Mouse (Mus musculus) forebrain, embryonic 16.5 days (tissue): ENCODE measurements at regions not wholly inside any gene's neighbourhood (a gene's known extent, or its start where the extent isn't known, plus 50 kb on each side); places are given as distances from the start of the nearest gene placed in this dataset.

ENCODE experiments used
- ATAC-seq: fragments of 200-750 bp; cut with Nextera tagmentation; 2 replicates; pipeline ENCODE4 v1.8.0; 2017; ENCODE audit warnings: mild to moderate bottlenecking, moderate library complexity
- H3K27ac ChIP-seq: fragments of 300-500 bp; sonication (generic); 2 replicates; pipeline ENCODE4 v1.5.1; 2014; ENCODE audit warnings: low read length, control low read depth
- H3K27me3 ChIP-seq: fragments of 300-500 bp; sonication (generic); replicated peaks from 2 replicates; pipeline ENCODE4 v1.6.1; 2014; ENCODE audit warnings: low read length; ENCODE audit not compliant: control insufficient read depth, insufficient read depth
- H3K36me3 ChIP-seq: fragments of 300-500 bp; sonication (generic); 2 replicates; pipeline ENCODE4 v1.6.1; 2014; ENCODE audit not compliant: control insufficient read depth, insufficient read depth
- H3K4me1 ChIP-seq: fragments of 300-500 bp; sonication (generic); replicated peaks from 2 replicates; pipeline ENCODE4 v1.6.1; 2014; ENCODE audit warnings: low read length; ENCODE audit not compliant: control insufficient read depth, insufficient read depth
- H3K4me2 ChIP-seq: fragments of 300-500 bp; sonication (generic); 2 replicates; pipeline ENCODE4 v1.6.1; 2014; ENCODE audit warnings: mild to moderate bottlenecking, low read length, control low read depth
- H3K4me3 ChIP-seq: fragments of 300-500 bp; sonication (generic); replicated peaks from 2 replicates; pipeline ENCODE4 v1.5.1; 2014; ENCODE audit warnings: mild to moderate bottlenecking, low read length, control low read depth
- H3K9ac ChIP-seq: fragments of 300-500 bp; sonication (generic); replicated peaks from 2 replicates; pipeline ENCODE4 v1.6.1; 2014; ENCODE audit warnings: low read depth, low read length, control low read depth
- H3K9me3 ChIP-seq: fragments of 300-500 bp; sonication (generic); 2 replicates; pipeline ENCODE4 v1.6.1; 2016; ENCODE audit warnings: low read length; ENCODE audit not compliant: control insufficient read depth
- WGBS: fragments of 180-500 bp; shearing (Covaris S2); extraction: QIAGEN DNeasy Blood & Tissue Kit; methylation state at CpG from one replicate; pipeline ENCODE4 v1.1.7; 2014; 5-methylcytosine and 5-hydroxymethylcytosine counted together

- H3K4me3 ChIP-seq: no peak overlapping the region
- ATAC-seq: no peak
- no peak overlapping the region for H3K9ac ChIP-seq
- H3K27ac ChIP-seq: no peak overlapping the region
- H3K9me3 ChIP-seq: no peaks in the 10 kb centered on the region
- H3K36me3 ChIP-seq: no peaks in the 10 kb centered on the region
- H3K4me2 ChIP-seq: no peak overlapping the region
- WGBS: 91% methylated on average over 3 of the region's 3 CpGs
- H3K4me1 ChIP-seq: no peaks in the 10 kb centered on the region
- no peaks in the 10 kb centered on the region for H3K27me3 ChIP-seq
These were observed 89.5 kb upstream of the Cdkn2b start for GRCm38 (mm10) chr4:89400342-89400741.

DNA sequence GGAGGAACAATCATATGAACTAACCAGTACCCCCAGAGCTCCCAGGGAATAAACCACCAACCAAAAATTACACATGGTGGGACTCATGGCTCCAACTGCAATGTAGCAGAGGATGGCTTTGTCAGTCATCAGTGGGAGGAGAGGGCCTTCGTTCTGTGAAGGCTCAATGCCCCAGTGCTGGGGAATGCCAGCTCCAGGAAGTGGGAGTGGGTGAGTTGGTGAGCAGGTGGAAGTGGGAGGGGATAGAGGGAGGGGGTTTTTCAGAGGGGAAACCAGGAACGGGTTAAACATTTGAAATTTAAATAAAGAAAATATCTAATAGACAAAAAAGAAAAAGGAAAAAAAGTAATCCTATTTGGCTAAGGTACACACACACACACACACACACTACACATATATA is 88.4 kb upstream of the Cdkn2b start:
- no peak for ATAC-seq
- 75% methylated on average over 2 of the region's 2 CpGs for WGBS
- H3K4me3 ChIP-seq: no peak overlapping the region

GRCm38 (mm10) chr4:89396020-89396419 is 85.2 kb upstream of the Cdkn2b start:
- no peaks in the 10 kb centered on the region for H3K27me3 ChIP-seq
- no peak overlapping the region for H3K9ac ChIP-seq
- no peaks in the 10 kb centered on the region for H3K9me3 ChIP-seq
- H3K4me3 ChIP-seq: no peak overlapping the region
- H3K4me1 ChIP-seq: no peaks in the 10 kb centered on the region
- H3K4me2 ChIP-seq: no peak overlapping the region
- ATAC-seq: no peak
- WGBS: 83% methylated on average over 2 of the region's 2 CpGs
- H3K36me3 ChIP-seq: no peaks in the 10 kb centered on the region
- no peak overlapping the region for H3K27ac ChIP-seq

More for the DNA sequence above, 88.4 kb upstream of the Cdkn2b start:
- no peaks in the 10 kb centered on the region for H3K4me1 ChIP-seq
- no peaks in the 10 kb centered on the region for H3K27me3 ChIP-seq
- H3K9me3 ChIP-seq: no peaks in the 10 kb centered on the region
- H3K9ac ChIP-seq: no peak overlapping the region
- H3K4me2 ChIP-seq: no peak overlapping the region
- no peaks in the 10 kb centered on the region for H3K36me3 ChIP-seq
- H3K27ac ChIP-seq: no peak overlapping the region

- H3K9ac ChIP-seq: no peak overlapping the region
- H3K36me3 ChIP-seq: no peaks in the 10 kb centered on the region
- no peak overlapping the region for H3K4me2 ChIP-seq
- no peak for ATAC-seq
- H3K27ac ChIP-seq: no peak overlapping the region
- no peaks in the 10 kb centered on the region for H3K9me3 ChIP-seq
- H3K4me1 ChIP-seq: no peaks in the 10 kb centered on the region
- no peaks in the 10 kb centered on the region for H3K27me3 ChIP-seq
- H3K4me3 ChIP-seq: no peak overlapping the region
These were observed 84.5 kb upstream of the Cdkn2b start for GRCm38 (mm10) chr4:89395336-89395735.

DNA sequence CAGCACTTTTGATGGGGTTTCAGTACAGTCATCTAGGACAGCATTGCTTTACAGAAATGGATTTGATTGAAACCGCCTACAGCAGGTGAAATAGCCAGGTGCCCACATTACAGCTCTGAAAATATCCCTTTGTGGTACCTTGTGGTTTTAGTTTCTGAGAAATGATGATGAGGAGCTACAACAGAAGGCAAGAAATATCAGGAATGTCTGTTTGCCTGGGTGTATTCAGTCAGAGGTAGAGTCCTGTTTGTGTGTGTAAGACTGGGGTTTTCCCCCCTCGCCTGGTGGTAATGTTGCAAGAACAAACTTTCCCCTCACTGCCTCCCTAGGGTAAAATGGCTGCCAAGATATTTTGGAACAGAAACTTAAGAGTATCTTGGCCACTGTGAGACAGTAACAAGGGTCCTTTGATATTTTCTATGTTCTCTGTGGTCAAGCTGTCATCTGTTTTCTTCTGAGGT is 82.4 kb upstream of the Cdkn2b start:
- Histone ChIP-seq H3K4me3 (no peak overlapping the region), H3K4me1 (no peaks in the 10 kb centered on the region), H3K4me2 (no peak overlapping the region), H3K9ac (no peak overlapping the region), H3K9me3 (no peaks in the 10 kb centered on the region), H3K36me3 (no peaks in the 10 kb centered on the region), H3K27me3 (no peaks in the 10 kb centered on the region), H3K27ac (no peak overlapping the region)
- WGBS: 89% methylated on average over 2 of the region's 2 CpGs
- no peak for ATAC-seq

- Histone ChIP-seq H3K4me3 (no peak overlapping the region), H3K4me2 (no peak overlapping the region), H3K9me3 (no peaks in the 10 kb centered on the region), H3K27ac (no peak overlapping the region), H3K4me1 (no peaks in the 10 kb centered on the region), H3K9ac (no peak overlapping the region), H3K27me3 (no peaks in the 10 kb centered on the region), H3K36me3 (no peaks in the 10 kb centered on the region)
- no peak for ATAC-seq
These were observed 82.0 kb upstream of the Cdkn2b start for GRCm38 (mm10) chr4:89392791-89393190.

DNA sequence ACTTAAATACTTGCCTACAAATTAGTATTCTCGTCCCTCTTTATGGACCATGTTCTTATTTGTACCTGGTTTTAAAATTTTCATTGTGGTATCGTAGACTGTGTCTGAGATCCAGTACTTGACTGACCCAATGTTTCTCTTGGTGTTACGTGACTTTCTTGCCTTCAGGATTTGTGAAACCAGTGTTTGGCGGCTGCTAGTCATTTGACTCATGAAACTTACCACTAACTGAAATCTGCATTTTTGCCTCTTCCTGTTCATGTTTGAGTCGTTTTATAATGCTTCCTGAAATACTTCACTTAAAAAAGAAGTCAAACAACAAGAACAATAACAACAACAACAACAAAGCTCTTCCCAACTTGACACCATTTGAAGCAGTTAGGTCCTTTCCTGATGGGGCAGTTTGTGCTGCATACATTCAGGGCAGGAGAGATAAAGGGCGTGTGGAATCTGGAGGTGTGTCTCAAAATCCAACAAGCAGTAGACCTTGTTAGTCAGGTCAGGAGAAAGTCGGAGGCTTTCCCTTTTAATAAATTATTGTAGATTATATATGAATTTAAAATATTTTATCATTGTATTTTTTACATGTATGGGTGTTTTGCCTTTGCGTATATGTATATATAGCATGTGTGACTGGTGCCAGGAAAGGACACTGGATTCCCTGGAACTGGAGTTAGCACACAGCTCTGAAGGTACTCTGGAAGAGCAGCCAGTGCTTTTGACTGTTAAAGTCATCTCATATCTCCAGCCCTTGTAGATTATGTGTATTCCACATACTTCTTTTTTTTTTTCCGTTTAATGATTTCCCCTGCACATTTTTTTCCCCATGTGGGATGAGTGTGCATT is 80.8 kb upstream of the Cdkn2b start:
- Histone ChIP-seq H3K27me3 (no peaks in the 10 kb centered on the region), H3K36me3 (no peaks in the 10 kb centered on the region), H3K9me3 (no peaks in the 10 kb centered on the region), H3K4me1 (no peaks in the 10 kb centered on the region), H3K4me2 (no peak overlapping the region), H3K9ac (no peak overlapping the region), H3K27ac (no peak overlapping the region), H3K4me3 (no peak overlapping the region)
- ATAC-seq: no peak
- 86% methylated on average over 9 of the region's 9 CpGs for WGBS

GRCm38 (mm10) chr4:89383548-89383947 is 72.7 kb upstream of the Cdkn2b start:
- 95% methylated on average over 3 of the region's 3 CpGs for WGBS
- Histone ChIP-seq H3K9ac (no peak overlapping the region), H3K27ac (no peak overlapping the region), H3K36me3 (no peaks in the 10 kb centered on the region), H3K9me3 (no peaks in the 10 kb centered on the region), H3K4me3 (no peak overlapping the region), H3K4me2 (no peak overlapping the region), H3K27me3 (no peaks in the 10 kb centered on the region), H3K4me1 (no peaks in the 10 kb centered on the region)
- ATAC-seq: no peak

- no peak for ATAC-seq
- Histone ChIP-seq H3K9ac (no peak overlapping the region), H3K4me3 (no peak overlapping the region), H3K4me2 (no peak overlapping the region), H3K36me3 (no peaks in the 10 kb centered on the region), H3K4me1 (no peaks in the 10 kb centered on the region), H3K27ac (no peak overlapping the region), H3K9me3 (no peaks in the 10 kb centered on the region), H3K27me3 (no peaks in the 10 kb centered on the region)
- WGBS: 88% methylated on average over 4 of the region's 4 CpGs
These were observed 71.7 kb upstream of the Cdkn2b start for GRCm38 (mm10) chr4:89382434-89382976.
